Mouse (Mus musculus) embryonic facial prominence, embryonic 12.5 days (tissue): Measurements from ENCODE around the gene Apoe. TPM values are rescaled to one million over a fixed set of nuclear protein-coding genes. Genes with fewer than 3 reads are reported as not detected.
"Not testable (repeated sequence)": the region's sequence is repeated elsewhere in the genome, so short reads cannot be mapped to it uniquely, and the experiment has no call there.

Source experiments
- ATAC-seq: fragments of 200-750 bp; cut with Nextera tagmentation; 2 replicates; pipeline ENCODE4 v1.8.0; 2017; ENCODE audit not compliant: insufficient number of reproducible peaks, insufficient read depth, low FRiP score, low TSS enrichment
- H3K27ac ChIP-seq: fragments of 300-500 bp; sonication (generic); 2 replicates; pipeline ENCODE4 v1.5.1; 2016; ENCODE audit warnings: mild to moderate bottlenecking
- H3K27me3 ChIP-seq: fragments of 300-500 bp; sonication (generic); 2 replicates; pipeline ENCODE4 v1.6.1; 2016; ENCODE audit warnings: mild to moderate bottlenecking, moderate library complexity
- H3K36me3 ChIP-seq: fragments of 300-500 bp; sonication (generic); 2 replicates; pipeline ENCODE4 v1.6.1; 2016; ENCODE audit warnings: mild to moderate bottlenecking
- H3K4me1 ChIP-seq: fragments of 300-500 bp; sonication (generic); 2 replicates; pipeline ENCODE4 v1.6.1; 2016
- H3K4me2 ChIP-seq: fragments of 300-500 bp; sonication (generic); replicated peaks from 2 replicates; pipeline ENCODE4 v1.6.1; 2016; ENCODE audit warnings: mild to moderate bottlenecking, moderate library complexity
- H3K4me3 ChIP-seq: fragments of 300-500 bp; sonication (generic); 2 replicates; pipeline ENCODE4 v1.5.1; 2016; ENCODE audit warnings: mild to moderate bottlenecking
- H3K9ac ChIP-seq: fragments of 300-500 bp; sonication (generic); 2 replicates; pipeline ENCODE4 v1.6.1; 2016; ENCODE audit warnings: mild to moderate bottlenecking, moderate library complexity
- H3K9me3 ChIP-seq: fragments of 300-500 bp; sonication (generic); 2 replicates; pipeline ENCODE4 v1.6.1; 2016; ENCODE audit warnings: mild to moderate bottlenecking, moderate library complexity
- WGBS: fragments of 180-500 bp; shearing (Covaris S2); methylation state at CpG from one replicate; pipeline ENCODE4 v1.1.7; 2016; 5-methylcytosine and 5-hydroxymethylcytosine counted together
- polyA plus RNA-seq: library from polyadenylated mRNA; unstranded; fragments of >200 nt; fragmentation: Nextera tagmentation; extraction: Ambion mirVana; gene quantifications from 2 replicates; pipeline ENCODE4 v1.2.1, GENCODE M21; 2016

The Apoe gene
- polyA plus RNA-seq, 1 experiment from 2014 or later: 220 TPM

- no peak overlapping the region for H3K4me2 ChIP-seq
- 95% methylated on average over 10 of the region's 10 CpGs for WGBS
- H3K4me1 ChIP-seq: peaks cover 6% of the 10 kb centered on the region; the same call in 1 of the 2 replicates
- H3K9ac ChIP-seq: no peak overlapping the region
- H3K27ac ChIP-seq: no peak overlapping the region
- H3K27me3 ChIP-seq: no peaks in the 10 kb centered on the region
- no peaks in the 10 kb centered on the region for H3K9me3 ChIP-seq
- H3K36me3 ChIP-seq: no peaks in the 10 kb centered on the region
- ATAC-seq: no peak
- no peak overlapping the region for H3K4me3 ChIP-seq
Measured at GRCm38 (mm10) chr7:19688101-19688500, 10.9 kb downstream of the Apoe start.

DNA sequence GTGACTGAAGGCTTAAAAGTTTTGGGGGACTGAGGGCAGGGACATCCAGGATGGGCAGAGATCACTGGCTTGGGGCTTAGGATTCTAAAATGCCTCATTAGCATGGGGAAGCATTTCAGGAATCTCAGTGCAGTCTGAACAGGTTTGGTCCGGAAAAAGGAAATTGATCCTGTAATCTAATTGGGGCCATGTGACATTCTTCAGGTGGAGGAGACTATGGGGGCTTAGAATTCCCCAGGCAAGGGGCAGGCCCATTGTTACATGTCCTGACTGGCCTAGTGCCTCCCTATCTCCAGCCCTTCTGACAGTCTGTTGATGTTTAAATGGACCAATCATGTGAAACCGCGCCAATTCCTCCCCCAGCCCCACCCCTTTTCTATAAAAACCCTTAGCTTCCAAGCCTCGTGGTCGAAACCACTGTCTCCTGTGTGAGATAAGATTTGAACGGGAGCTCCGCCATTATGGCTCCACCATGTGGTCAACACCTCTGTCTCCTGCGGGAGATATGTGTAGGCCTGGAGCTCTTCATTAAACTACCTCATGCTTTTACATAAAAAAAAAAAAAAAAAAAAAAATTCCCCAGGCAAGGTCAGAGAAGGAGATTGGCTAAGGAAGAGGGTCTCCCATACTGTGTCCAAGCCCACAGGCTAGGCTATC is 11.9 kb downstream of the Apoe start:
- 0 out of 2 replicates have a peak, but pooled peaks have one; percentile 42 for ATAC-seq
- not testable (repeated sequence) for H3K9me3 ChIP-seq, H3K4me2 ChIP-seq, H3K27me3 ChIP-seq, H3K4me3 ChIP-seq, H3K36me3 ChIP-seq, H3K27ac ChIP-seq, H3K9ac ChIP-seq, H3K4me1 ChIP-seq
- 66% methylated on average over 8 of the region's 8 CpGs for WGBS

GRCm38 (mm10) chr7:19686521-19686920 is 12.5 kb downstream of the Apoe start:
- H3K9ac ChIP-seq: no peak overlapping the region
- H3K4me3 ChIP-seq: no peak overlapping the region
- WGBS: 77% methylated on average over 6 of the region's 6 CpGs
- H3K4me2 ChIP-seq: no peak overlapping the region
- 0 out of 2 replicates have a peak, but pooled peaks cover 5% of the 10 kb centered on the region for H3K4me1 ChIP-seq
- H3K27ac ChIP-seq: no peak overlapping the region
- no peaks in the 10 kb centered on the region for H3K36me3 ChIP-seq
- H3K9me3 ChIP-seq: no peaks in the 10 kb centered on the region
- no peaks in the 10 kb centered on the region for H3K27me3 ChIP-seq
- ATAC-seq: no peak

GRCm38 (mm10) chr7:19685374-19685773 is 13.6 kb downstream of the Apoe start:
- Histone ChIP-seq H3K27ac (no peak overlapping the region), H3K9me3 (no peaks in the 10 kb centered on the region), H3K36me3 (no peaks in the 10 kb centered on the region), H3K4me1 (0 out of 2 replicates have a peak, but pooled peaks cover 5% of the 10 kb centered on the region), H3K4me3 (no peak overlapping the region), H3K4me2 (no peak overlapping the region), H3K9ac (no peak overlapping the region), H3K27me3 (no peaks in the 10 kb centered on the region)
- no peak for ATAC-seq
- 58% methylated on average over 4 of the region's 4 CpGs for WGBS

GRCm38 (mm10) chr7:19683771-19684201 is 15.2 kb downstream of the Apoe start:
- WGBS: 78% methylated on average over 6 of the region's 6 CpGs
- no peaks in the 10 kb centered on the region for H3K9me3 ChIP-seq
- no peak overlapping the region for H3K4me3 ChIP-seq
- H3K9ac ChIP-seq: no peak overlapping the region
- ATAC-seq: no peak
- H3K27me3 ChIP-seq: no peaks in the 10 kb centered on the region
- no peaks in the 10 kb centered on the region for H3K36me3 ChIP-seq
- H3K27ac ChIP-seq: no peak overlapping the region
- 0 out of 2 replicates have a peak, but pooled peaks cover 5% of the 10 kb centered on the region for H3K4me1 ChIP-seq
- H3K4me2 ChIP-seq: no peak overlapping the region

DNA sequence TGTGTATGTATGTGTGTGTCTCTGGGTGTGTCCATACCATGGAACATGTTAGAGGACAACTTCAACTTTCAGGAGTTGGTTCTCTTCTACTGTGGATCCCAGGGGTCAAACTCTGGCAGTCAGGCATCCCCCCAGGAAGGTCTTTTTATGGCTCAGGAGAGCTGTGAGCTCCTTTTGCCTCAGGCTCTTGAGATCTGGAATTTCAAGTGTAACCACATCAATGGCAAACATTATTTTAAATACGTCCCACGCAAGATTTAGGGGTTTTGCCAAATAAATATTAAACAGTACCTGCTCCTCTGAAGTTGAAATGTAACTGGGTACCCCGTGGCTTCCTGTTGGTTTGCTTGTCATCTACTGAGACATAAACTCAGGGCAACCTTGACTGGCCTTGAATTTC is 16.0 kb downstream of the Apoe start:
- no peaks in the 10 kb centered on the region for H3K9me3 ChIP-seq
- ATAC-seq: no peak
- 0 out of 2 replicates have a peak, but pooled peaks cover 5% of the 10 kb centered on the region for H3K4me1 ChIP-seq
- H3K27ac ChIP-seq: no peak overlapping the region
- WGBS: 70% methylated on average over 3 of the region's 3 CpGs
- H3K4me3 ChIP-seq: no peak overlapping the region
- no peaks in the 10 kb centered on the region for H3K36me3 ChIP-seq
- H3K4me2 ChIP-seq: no peak overlapping the region
- H3K9ac ChIP-seq: no peak overlapping the region
- no peaks in the 10 kb centered on the region for H3K27me3 ChIP-seq

DNA sequence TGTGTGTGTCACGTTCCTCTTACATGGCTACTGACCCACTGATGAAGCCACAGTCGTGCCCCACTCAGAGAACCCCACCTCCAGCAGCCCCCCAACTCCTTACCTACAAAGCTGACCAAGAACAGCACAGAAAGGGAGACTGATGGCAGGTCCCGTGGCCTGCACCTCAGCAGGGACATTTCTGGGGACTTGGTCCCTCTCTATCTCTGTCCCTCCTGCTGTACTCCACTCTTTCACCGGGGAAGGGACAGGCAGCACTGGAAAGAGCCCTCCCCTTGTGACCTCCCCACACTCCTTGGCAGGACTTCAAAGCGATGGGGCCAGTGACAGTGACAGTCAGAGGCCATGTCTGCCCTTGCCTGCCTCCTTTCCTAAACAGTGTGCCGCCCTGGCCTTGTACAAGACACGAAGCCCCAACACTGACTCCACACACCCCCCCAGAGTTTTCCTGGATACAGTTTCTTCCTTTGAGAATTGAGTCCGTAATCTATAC is 17.7 kb downstream of the Apoe start, which contains the start of the genes Gm44805 and Apoc4:
TSS of gene Gm44805 (minus strand) at position 222 of the 493 bp plus-strand sequence.
TSS of gene Apoc4 (minus strand) at position 278 of the 493 bp plus-strand sequence.
- no peak within 1 kb of the TSS for H3K9ac ChIP-seq
- 62% methylated on average over 8 of the region's 8 CpGs for WGBS
- no peaks in the 10 kb centered on the region for H3K9me3 ChIP-seq
- H3K4me2 ChIP-seq: no peak within 1 kb of the TSS
- no peaks in the 10 kb centered on the region for H3K27me3 ChIP-seq
- no peaks in the 10 kb centered on the region for H3K4me1 ChIP-seq
- ATAC-seq: no peak
- H3K4me3 ChIP-seq: no peak within 1 kb of the TSS
- H3K27ac ChIP-seq: no peak within 1 kb of the TSS
- H3K36me3 ChIP-seq: no peaks in the 10 kb centered on the region

DNA sequence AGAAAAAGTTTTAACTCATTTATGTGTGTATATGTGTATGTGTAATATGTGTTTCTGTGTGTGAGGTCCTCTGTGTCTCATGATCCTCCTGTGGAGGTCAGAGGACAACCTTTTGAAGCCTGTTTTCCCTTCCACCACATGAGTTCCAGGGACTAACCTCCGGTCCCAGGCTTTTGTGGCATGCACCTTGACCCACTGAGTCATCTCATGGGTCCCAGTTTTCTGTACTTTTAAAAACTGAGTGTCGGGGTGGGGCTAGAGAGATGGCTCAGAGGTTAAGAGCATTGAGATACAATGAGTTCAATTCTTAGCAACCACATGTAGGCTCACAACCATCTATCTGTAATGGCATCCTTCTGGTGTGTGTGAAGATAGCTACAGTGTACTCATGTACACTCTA is 18.3 kb downstream of the Apoe start:
- no peak overlapping the region for H3K27ac ChIP-seq
- no peak overlapping the region for H3K4me2 ChIP-seq
- WGBS: 87% methylated on average over 2 of the region's 2 CpGs
- no peaks in the 10 kb centered on the region for H3K36me3 ChIP-seq
- H3K27me3 ChIP-seq: no peaks in the 10 kb centered on the region
- H3K9me3 ChIP-seq: no peaks in the 10 kb centered on the region
- ATAC-seq: no peak
- no peak overlapping the region for H3K4me3 ChIP-seq
- no peaks in the 10 kb centered on the region for H3K4me1 ChIP-seq
- H3K9ac ChIP-seq: no peak overlapping the region

GRCm38 (mm10) chr7:19678901-19679300 is 20.1 kb downstream of the Apoe start:
- H3K27me3 ChIP-seq: no peaks in the 10 kb centered on the region
- no peak for ATAC-seq
- H3K36me3 ChIP-seq: no peaks in the 10 kb centered on the region
- no peaks in the 10 kb centered on the region for H3K4me1 ChIP-seq
- H3K27ac ChIP-seq: no peak overlapping the region
- no peak overlapping the region for H3K4me3 ChIP-seq
- no peaks in the 10 kb centered on the region for H3K9me3 ChIP-seq
- 80% methylated on average over 3 of the region's 3 CpGs for WGBS
- H3K4me2 ChIP-seq: no peak overlapping the region
- no peak overlapping the region for H3K9ac ChIP-seq

GRCm38 (mm10) chr7:19677872-19678271 is 21.1 kb downstream of the Apoe start, which contains the start of gene Apoc2:
Gene Apoc2, minus strand, starts transcription at chr7:19677941.
- no peaks in the 10 kb centered on the region for H3K4me1 ChIP-seq
- no peak within 1 kb of the TSS for H3K27ac ChIP-seq
- no peak within 1 kb of the TSS for H3K4me2 ChIP-seq
- no peak within 1 kb of the TSS for H3K9ac ChIP-seq
- no peak for ATAC-seq
- H3K4me3 ChIP-seq: no peak within 1 kb of the TSS
- no peaks in the 10 kb centered on the region for H3K9me3 ChIP-seq
- no peaks in the 10 kb centered on the region for H3K27me3 ChIP-seq
- 60% methylated on average over 8 of the region's 8 CpGs for WGBS
- no peaks in the 10 kb centered on the region for H3K36me3 ChIP-seq

DNA sequence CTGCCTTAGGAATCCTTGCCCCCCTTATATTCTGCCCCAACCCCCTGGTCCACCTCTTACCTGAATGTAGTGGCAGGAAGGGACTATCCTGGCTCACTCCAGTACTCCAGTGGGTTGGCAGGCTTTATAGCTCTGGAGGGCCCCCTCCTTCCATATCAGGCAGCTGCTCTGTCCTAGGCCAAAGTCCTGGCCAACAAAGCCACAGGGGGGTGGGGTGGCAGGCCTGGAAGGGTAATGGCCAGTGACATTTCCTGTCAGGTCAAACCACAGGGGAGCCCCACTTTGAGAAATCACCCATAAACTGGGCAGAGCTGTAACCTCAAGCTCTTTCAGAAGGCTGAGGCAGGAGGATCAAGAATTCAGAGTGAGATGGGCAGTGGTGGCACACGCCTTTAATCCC is 22.3 kb downstream of the Apoe start:
- Histone ChIP-seq H3K4me3 (no peak overlapping the region), H3K4me1 (no peaks in the 10 kb centered on the region), H3K36me3 (no peaks in the 10 kb centered on the region), H3K9me3 (no peaks in the 10 kb centered on the region), H3K9ac (no peak overlapping the region), H3K27me3 (no peaks in the 10 kb centered on the region), H3K27ac (no peak overlapping the region), H3K4me2 (no peak overlapping the region)
- no peak for ATAC-seq
- WGBS: 73% methylated on average over 1 of the region's 1 CpGs

DNA sequence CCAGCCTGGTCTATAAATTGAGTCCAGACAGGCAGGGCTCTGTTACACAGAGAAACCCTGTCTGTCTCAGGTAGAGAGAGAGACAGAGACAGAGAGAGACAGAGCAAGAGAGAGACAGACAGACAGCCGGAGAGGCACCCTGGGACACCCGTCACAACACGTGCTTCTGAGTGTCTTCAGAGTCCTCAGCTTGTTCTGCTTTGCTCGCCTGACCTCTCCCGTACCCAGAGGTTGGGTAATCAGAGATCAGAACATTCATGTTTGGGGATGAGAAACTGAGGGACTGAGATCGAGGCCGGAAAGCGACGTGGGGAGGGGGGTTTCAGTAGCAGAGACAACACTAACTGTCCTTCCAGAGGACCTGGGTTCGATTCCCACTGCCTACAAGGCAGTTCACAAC is 23.2 kb downstream of the Apoe start:
- Histone ChIP-seq H3K27ac (no peak overlapping the region), H3K4me1 (no peaks in the 10 kb centered on the region), H3K9me3 (no peaks in the 10 kb centered on the region), H3K4me2 (no peak overlapping the region), H3K36me3 (no peaks in the 10 kb centered on the region), H3K4me3 (no peak overlapping the region), H3K27me3 (no peaks in the 10 kb centered on the region), H3K9ac (no peak overlapping the region)
- no peak for ATAC-seq
- 80% methylated on average over 10 of the region's 10 CpGs for WGBS
